Mouse (Mus musculus): ENCODE data around the gene Zdhhc20. TPM values are rescaled to one million over a fixed set of nuclear protein-coding genes. Genes with fewer than 3 reads are reported as not detected.
"Not testable (repeated sequence)": the region's sequence is repeated elsewhere in the genome, so short reads cannot be mapped to it uniquely, and the experiment has no call there.

Gene Zdhhc20
- polyA plus RNA-seq, 1 experiment, result 51.5 TPM

DNA sequence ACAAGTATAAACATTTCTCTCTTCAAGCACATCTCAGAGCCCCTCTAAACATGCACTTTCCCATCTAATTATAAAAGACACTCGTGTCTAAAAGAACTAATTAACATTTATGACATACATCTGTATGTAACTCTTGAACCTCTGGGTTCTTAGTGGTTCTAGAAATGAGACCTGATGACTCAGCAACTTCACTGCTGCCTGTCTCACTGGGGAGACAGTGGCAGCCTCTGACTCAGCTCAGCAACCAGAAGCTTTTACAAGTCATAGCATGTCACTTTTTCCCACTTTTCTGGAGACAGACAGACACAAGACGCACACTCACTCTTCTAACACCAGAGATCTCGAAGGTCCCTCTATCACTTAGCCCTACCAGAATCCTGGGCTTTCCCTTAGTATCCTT is 39.7 kb downstream of the Zdhhc20 start:
- TF ChIP-seq CTCF (IDR thresholded peaks at IDR 0.05; ENCODE audit: low read depth, low read length) (no peak), EP300 (IDR thresholded peaks at IDR 0.05; ENCODE audit: insufficient read depth, low read depth, low read length) (no peak), POLR2A (IDR thresholded peaks at IDR 0.05; ENCODE audit: insufficient read depth, low read length) (no peak)
- Histone ChIP-seq H3K27ac (ENCODE audit: insufficient read depth, low read length) (peak overlapping the region; percentile 84), H3K4me3 (ENCODE audit: low read depth, low read length) (no peak overlapping the region), H3K4me1 (ENCODE audit: control insufficient read depth, insufficient read depth, low read length) (peaks cover 8% of the 10 kb centered on the region), H3K9me3 (replicated peaks; ENCODE audit: control insufficient read depth, insufficient read depth, low read length, poor library complexity, severe bottlenecking) (no peaks in the 10 kb centered on the region), H3K9ac (ENCODE audit: low read depth, poor library complexity, severe bottlenecking) (peak overlapping the region; percentile 40; the same call in 1 of the 2 replicates), H3K27me3 (ENCODE audit: control insufficient read depth, insufficient read depth, low read length, poor library complexity, severe bottlenecking) (no peaks in the 10 kb centered on the region), H3K36me3 (ENCODE audit: control insufficient read depth, insufficient read depth, low read length, poor library complexity, severe bottlenecking) (no peaks in the 10 kb centered on the region)

DNA sequence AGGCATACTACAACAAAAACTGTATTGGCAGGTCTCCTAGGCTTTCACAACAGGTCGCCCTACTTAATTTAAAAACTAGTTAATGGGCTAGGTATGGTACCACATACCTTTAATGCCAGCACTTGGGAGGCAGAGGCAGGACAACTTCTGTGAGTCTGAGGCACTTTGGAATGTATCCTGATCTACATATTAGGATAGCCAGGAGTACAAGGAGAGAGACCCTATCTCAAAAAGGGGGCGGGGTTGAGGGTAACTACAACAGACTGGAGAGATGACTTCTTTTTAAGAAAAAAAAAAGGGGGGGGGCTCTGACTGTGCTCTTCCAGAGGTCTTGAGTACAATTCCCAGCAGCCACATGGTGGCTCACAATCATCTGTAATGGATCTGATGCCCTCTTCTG is 41.4 kb downstream of the Zdhhc20 start:
- Histone ChIP-seq H3K36me3 (ENCODE audit: control insufficient read depth, insufficient read depth, low read length, poor library complexity, severe bottlenecking) (no peaks in the 10 kb centered on the region), H3K9ac (ENCODE audit: low read depth, poor library complexity, severe bottlenecking) (0 out of 2 replicates have a peak overlapping the region, but pooled peaks have one; percentile 21), H3K27ac (ENCODE audit: insufficient read depth, low read length) (peak overlapping the region; percentile 95), H3K4me1 (ENCODE audit: control insufficient read depth, insufficient read depth, low read length) (peaks cover 6% of the 10 kb centered on the region), H3K9me3 (replicated peaks; ENCODE audit: control insufficient read depth, insufficient read depth, low read length, poor library complexity, severe bottlenecking) (no peaks in the 10 kb centered on the region), H3K27me3 (ENCODE audit: control insufficient read depth, insufficient read depth, low read length, poor library complexity, severe bottlenecking) (no peaks in the 10 kb centered on the region), H3K4me3 (ENCODE audit: low read depth, low read length) (no peak overlapping the region)
- no peak for TF ChIP-seq CTCF (IDR thresholded peaks at IDR 0.05; ENCODE audit: low read depth, low read length)

DNA sequence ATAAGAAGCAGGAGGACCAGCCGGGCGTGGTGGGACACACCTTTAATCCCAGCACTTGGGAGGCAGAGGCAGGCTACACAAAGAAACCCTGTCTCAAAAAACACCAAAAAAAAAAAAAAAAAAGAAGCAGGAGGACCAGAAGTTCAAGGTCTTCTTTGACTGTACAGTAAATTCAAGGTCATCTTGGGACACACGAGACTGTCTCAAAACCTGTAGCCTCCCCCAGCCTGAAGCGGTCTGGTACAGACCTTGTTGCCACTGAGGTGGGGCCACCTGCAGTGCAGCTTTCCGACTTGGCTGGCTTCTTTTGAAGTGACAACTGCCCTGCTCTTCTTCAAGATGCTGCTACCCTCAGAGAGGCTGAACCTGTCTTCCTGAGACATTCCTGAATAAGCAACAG is 42.0 kb downstream of the Zdhhc20 start:
- peak overlapping the region; percentile 95 for H3K27ac ChIP-seq (ENCODE audit: insufficient read depth, low read length)
- 0 out of 2 replicates have a peak overlapping the region, but pooled peaks have one; percentile 21 for H3K9ac ChIP-seq (ENCODE audit: low read depth, poor library complexity, severe bottlenecking)
- H3K27me3 ChIP-seq (ENCODE audit: control insufficient read depth, insufficient read depth, low read length, poor library complexity, severe bottlenecking); H3K9me3 ChIP-seq (replicated peaks; ENCODE audit: control insufficient read depth, insufficient read depth, low read length, poor library complexity, severe bottlenecking); H3K4me3 ChIP-seq (ENCODE audit: low read depth, low read length); H3K36me3 ChIP-seq (ENCODE audit: control insufficient read depth, insufficient read depth, low read length, poor library complexity, severe bottlenecking); H3K4me1 ChIP-seq (ENCODE audit: control insufficient read depth, insufficient read depth, low read length): not testable (repeated sequence)
- peak; percentile 62; the same call in 1 of the 2 replicates for TF ChIP-seq EP300 (IDR thresholded peaks at IDR 0.05; ENCODE audit: insufficient read depth, low read depth, low read length)

GRCm38 (mm10) chr14:57844535-57844934 is 45.5 kb downstream of the Zdhhc20 start:
- Histone ChIP-seq H3K9me3 (replicated peaks; ENCODE audit: control insufficient read depth, insufficient read depth, low read length, poor library complexity, severe bottlenecking) (no peaks in the 10 kb centered on the region), H3K4me3 (ENCODE audit: low read depth, low read length) (no peak overlapping the region), H3K9ac (ENCODE audit: low read depth, poor library complexity, severe bottlenecking) (no peak overlapping the region), H3K27ac (ENCODE audit: insufficient read depth, low read length) (no peak overlapping the region), H3K4me1 (ENCODE audit: control insufficient read depth, insufficient read depth, low read length) (no peaks in the 10 kb centered on the region), H3K27me3 (ENCODE audit: control insufficient read depth, insufficient read depth, low read length, poor library complexity, severe bottlenecking) (no peaks in the 10 kb centered on the region), H3K36me3 (ENCODE audit: control insufficient read depth, insufficient read depth, low read length, poor library complexity, severe bottlenecking) (peaks cover 9% of the 10 kb centered on the region)
- TF ChIP-seq POLR2A (IDR thresholded peaks at IDR 0.05; ENCODE audit: insufficient read depth, low read length), result no peak
- TF ChIP-seq EP300 (IDR thresholded peaks at IDR 0.05; ENCODE audit: insufficient read depth, low read depth, low read length), result no peak
- no peak for TF ChIP-seq CTCF (IDR thresholded peaks at IDR 0.05; ENCODE audit: low read depth, low read length)

- TF ChIP-seq POLR2A (IDR thresholded peaks at IDR 0.05; ENCODE audit: insufficient read depth, low read length) (no peak), EP300 (IDR thresholded peaks at IDR 0.05; ENCODE audit: insufficient read depth, low read depth, low read length) (no peak), CTCF (IDR thresholded peaks at IDR 0.05; ENCODE audit: low read depth, low read length) (no peak)
Observed at GRCm38 (mm10) chr14:57835157-57835556, 54.9 kb downstream of the Zdhhc20 start.

DNA sequence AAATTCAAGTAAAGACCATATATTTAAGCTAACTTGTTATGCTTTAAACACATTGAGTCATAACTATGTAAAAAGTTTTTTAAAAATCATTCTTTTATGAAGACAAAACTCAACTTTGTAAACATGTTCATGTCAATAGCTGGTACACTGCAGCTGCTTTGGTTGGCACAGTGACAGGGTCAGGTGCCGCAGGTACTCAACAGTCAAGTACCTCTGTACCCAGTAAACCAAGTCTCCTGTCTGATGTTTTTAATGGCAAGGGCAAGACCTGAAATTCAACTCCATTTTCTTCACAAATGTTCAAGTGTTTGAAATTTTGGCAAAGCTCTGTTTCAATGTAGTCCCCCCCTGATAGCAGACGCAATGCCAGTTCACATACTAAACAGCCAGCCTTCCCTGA is 56.5 kb downstream of the Zdhhc20 start:
- no peak overlapping the region for H3K4me3 ChIP-seq (ENCODE audit: low read depth, low read length)
- TF ChIP-seq CTCF (IDR thresholded peaks at IDR 0.05; ENCODE audit: low read depth, low read length) (no peak), EP300 (IDR thresholded peaks at IDR 0.05; ENCODE audit: insufficient read depth, low read depth, low read length) (no peak), POLR2A (IDR thresholded peaks at IDR 0.05; ENCODE audit: insufficient read depth, low read length) (no peak)
- H3K27ac ChIP-seq (ENCODE audit: insufficient read depth, low read length), result no peak overlapping the region
- H3K9ac ChIP-seq (ENCODE audit: low read depth, poor library complexity, severe bottlenecking), result no peak overlapping the region
- no peaks in the 10 kb centered on the region for H3K27me3 ChIP-seq (ENCODE audit: control insufficient read depth, insufficient read depth, low read length, poor library complexity, severe bottlenecking)
- peaks cover 7% of the 10 kb centered on the region for H3K36me3 ChIP-seq (ENCODE audit: control insufficient read depth, insufficient read depth, low read length, poor library complexity, severe bottlenecking)
- H3K9me3 ChIP-seq (replicated peaks; ENCODE audit: control insufficient read depth, insufficient read depth, low read length, poor library complexity, severe bottlenecking), result no peaks in the 10 kb centered on the region
- no peaks in the 10 kb centered on the region for H3K4me1 ChIP-seq (ENCODE audit: control insufficient read depth, insufficient read depth, low read length)

More at GRCm38 (mm10) chr14:57835157-57835556, 54.9 kb downstream of the Zdhhc20 start:
- H3K9me3 ChIP-seq (replicated peaks; ENCODE audit: control insufficient read depth, insufficient read depth, low read length, poor library complexity, severe bottlenecking), result no peaks in the 10 kb centered on the region
- no peak overlapping the region for H3K27ac ChIP-seq (ENCODE audit: insufficient read depth, low read length)
- H3K9ac ChIP-seq (ENCODE audit: low read depth, poor library complexity, severe bottlenecking), result no peak overlapping the region
- no peaks in the 10 kb centered on the region for H3K27me3 ChIP-seq (ENCODE audit: control insufficient read depth, insufficient read depth, low read length, poor library complexity, severe bottlenecking)
- no peaks in the 10 kb centered on the region for H3K4me1 ChIP-seq (ENCODE audit: control insufficient read depth, insufficient read depth, low read length)
- H3K4me3 ChIP-seq (ENCODE audit: low read depth, low read length), result no peak overlapping the region
- peaks cover 9% of the 10 kb centered on the region for H3K36me3 ChIP-seq (ENCODE audit: control insufficient read depth, insufficient read depth, low read length, poor library complexity, severe bottlenecking)

All from ES-Bruce4 (cell line).